Mouse (Mus musculus) neural tube, embryonic 11.5 days (tissue): ENCODE data around the gene Napa. TPM values are rescaled to one million over a fixed set of nuclear protein-coding genes. Genes with fewer than 3 reads are reported as not detected.

ENCODE experiments used
- ATAC-seq: fragments of 200-750 bp; cut with Nextera tagmentation; 2 replicates; pipeline ENCODE4 v1.8.0; 2017; ENCODE audit warnings: moderate number of reproducible peaks, mild to moderate bottlenecking, moderate TSS enrichment, moderate library complexity; ENCODE audit not compliant: insufficient read depth, low FRiP score, low TSS enrichment
- DNase-seq: peaks from one replicate; pipeline ENCODE4 v3.0.0-alpha.2; 2015; ENCODE audit warnings: low spot score
- H3K27ac ChIP-seq: fragments of 300-500 bp; sonication (generic); 2 replicates; pipeline ENCODE4 v1.5.1; 2014; ENCODE audit warnings: low read depth, mild to moderate bottlenecking, low read length
- H3K27me3 ChIP-seq: fragments of 300-500 bp; sonication (generic); 2 replicates; pipeline ENCODE4 v1.6.1; 2014; ENCODE audit warnings: mild to moderate bottlenecking, low read length, mixed read lengths; ENCODE audit not compliant: control insufficient read depth, insufficient read depth
- H3K36me3 ChIP-seq: fragments of 300-500 bp; sonication (generic); 2 replicates; pipeline ENCODE4 v1.6.1; 2014; ENCODE audit warnings: mild to moderate bottlenecking, low read length, moderate library complexity, mixed read lengths; ENCODE audit not compliant: control insufficient read depth, insufficient read depth
- H3K4me1 ChIP-seq: fragments of 300-500 bp; sonication (generic); 2 replicates; pipeline ENCODE4 v1.6.1; 2014; ENCODE audit warnings: low read length, mixed read lengths; ENCODE audit not compliant: control insufficient read depth, insufficient read depth
- H3K4me2 ChIP-seq: fragments of 300-500 bp; sonication (generic); 2 replicates; pipeline ENCODE4 v1.6.1; 2014; ENCODE audit warnings: low read depth, mild to moderate bottlenecking, moderate library complexity
- H3K4me3 ChIP-seq: fragments of 300-500 bp; sonication (generic); 2 replicates; pipeline ENCODE4 v1.5.1; 2014; ENCODE audit warnings: low read depth, low read length
- H3K9ac ChIP-seq: fragments of 300-500 bp; sonication (generic); 2 replicates; pipeline ENCODE4 v1.6.1; 2014; ENCODE audit warnings: mild to moderate bottlenecking, low read length
- H3K9me3 ChIP-seq: fragments of 300-500 bp; sonication (generic); 2 replicates; pipeline ENCODE4 v1.6.1; 2016; ENCODE audit warnings: low read length; ENCODE audit not compliant: control insufficient read depth
- WGBS: fragments of 180-500 bp; shearing (Covaris S2); extraction: QIAGEN DNeasy Blood & Tissue Kit; methylation state at CpG from one replicate; pipeline ENCODE4 v1.1.7; 2014; 5-methylcytosine and 5-hydroxymethylcytosine counted together
- polyA plus RNA-seq: library from polyadenylated mRNA; unstranded; fragments of >200 nt; fragmentation: Nextera tagmentation; extraction: Ambion mirVana; gene quantifications from 2 replicates; pipeline ENCODE4 v1.2.1, GENCODE M21; 2014

Gene Napa
- polyA plus RNA-seq, 1 experiment from 2014 or later, result 184 TPM

DNA sequence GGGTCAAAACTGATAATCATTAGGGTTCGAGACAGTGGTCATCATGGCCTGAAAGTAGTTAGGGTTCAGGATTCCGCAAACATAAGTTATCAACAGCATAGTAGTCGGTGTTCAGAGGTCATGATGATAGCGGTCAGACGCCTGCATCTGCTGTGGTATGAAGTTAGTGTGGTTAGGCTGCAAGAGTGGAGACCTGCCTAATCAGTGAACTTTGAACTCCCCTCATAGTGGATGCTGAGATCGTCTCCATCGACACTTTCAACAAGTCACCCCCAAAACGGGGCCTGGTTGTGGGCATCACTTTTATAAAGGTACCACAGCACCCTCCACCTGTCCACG lies 22.0 kb downstream of the Napa start:
- DNase-seq (no peak), ATAC-seq (peak; percentile 58)
- Histone ChIP-seq H3K27me3 (no peaks in the 10 kb centered on the region), H3K9ac (no peak overlapping the region; the same call in none of the 2 replicates), H3K36me3 (peaks cover 9% of the 10 kb centered on the region), H3K9me3 (no peaks in the 10 kb centered on the region), H3K4me1 (peaks cover 2% of the 10 kb centered on the region), H3K4me2 (peak overlapping the region; percentile 50), H3K4me3 (peak overlapping the region; percentile 45), H3K27ac (no peak overlapping the region; the same call in 1 of the 2 replicates)
- 55% methylated on average over 9 of the region's 9 CpGs for WGBS

DNA sequence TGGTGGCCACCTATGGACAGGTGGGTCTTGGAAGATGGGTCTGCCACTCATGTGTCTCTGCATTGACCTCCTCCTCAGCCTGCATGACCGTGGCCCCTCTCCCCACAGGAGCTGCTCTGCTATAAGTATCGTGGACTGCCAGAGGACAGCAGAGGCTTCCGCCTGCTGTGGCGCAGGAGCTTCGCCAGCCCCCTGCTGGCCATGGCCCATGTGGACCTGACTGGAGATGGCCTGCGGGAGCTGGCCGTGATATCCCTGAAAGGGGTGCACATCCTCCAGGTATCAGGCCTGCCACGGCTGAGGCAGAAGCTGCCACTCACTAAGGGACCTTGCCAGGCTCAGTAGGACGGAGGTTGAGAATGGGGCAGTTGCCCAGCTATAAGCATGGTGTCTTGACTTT lies 27.6 kb downstream of the Napa start:
- Histone ChIP-seq H3K27me3 (0 out of 2 replicates have a peak, but pooled peaks cover under 1% of the 10 kb centered on the region), H3K36me3 (no peaks in the 10 kb centered on the region), H3K9ac (no peak overlapping the region), H3K4me3 (no peak overlapping the region), H3K27ac (no peak overlapping the region), H3K4me2 (no peak overlapping the region), H3K4me1 (peaks cover 9% of the 10 kb centered on the region), H3K9me3 (no peaks in the 10 kb centered on the region)
- no peak for ATAC-seq
- WGBS, result 88% methylated on average over 9 of the region's 9 CpGs
- no peak for DNase-seq

- WGBS, result 91% methylated on average over 6 of the region's 6 CpGs
- Histone ChIP-seq H3K4me1 (peaks cover 29% of the 10 kb centered on the region), H3K9ac (no peak overlapping the region), H3K4me2 (no peak overlapping the region), H3K9me3 (no peaks in the 10 kb centered on the region), H3K27ac (no peak overlapping the region), H3K36me3 (no peaks in the 10 kb centered on the region), H3K4me3 (no peak overlapping the region), H3K27me3 (0 out of 2 replicates have a peak, but pooled peaks cover 2% of the 10 kb centered on the region)
- DNase-seq (no peak), ATAC-seq (no peak)
Observed at GRCm38 (mm10) chr7:16128344-16128743, 30.1 kb downstream of the Napa start.

- no peak for ATAC-seq
- Histone ChIP-seq H3K27ac (no peak overlapping the region; the same call in 1 of the 2 replicates), H3K9ac (no peak overlapping the region), H3K27me3 (0 out of 2 replicates have a peak, but pooled peaks cover 2% of the 10 kb centered on the region), H3K4me1 (peaks cover 32% of the 10 kb centered on the region), H3K9me3 (no peaks in the 10 kb centered on the region), H3K4me3 (no peak overlapping the region), H3K4me2 (peak overlapping the region; percentile 82), H3K36me3 (no peaks in the 10 kb centered on the region)
- DNase-seq, result no peak
- 66% methylated on average over 5 of the region's 5 CpGs for WGBS
Observed at GRCm38 (mm10) chr7:16128899-16129298, 30.6 kb downstream of the Napa start.

DNA sequence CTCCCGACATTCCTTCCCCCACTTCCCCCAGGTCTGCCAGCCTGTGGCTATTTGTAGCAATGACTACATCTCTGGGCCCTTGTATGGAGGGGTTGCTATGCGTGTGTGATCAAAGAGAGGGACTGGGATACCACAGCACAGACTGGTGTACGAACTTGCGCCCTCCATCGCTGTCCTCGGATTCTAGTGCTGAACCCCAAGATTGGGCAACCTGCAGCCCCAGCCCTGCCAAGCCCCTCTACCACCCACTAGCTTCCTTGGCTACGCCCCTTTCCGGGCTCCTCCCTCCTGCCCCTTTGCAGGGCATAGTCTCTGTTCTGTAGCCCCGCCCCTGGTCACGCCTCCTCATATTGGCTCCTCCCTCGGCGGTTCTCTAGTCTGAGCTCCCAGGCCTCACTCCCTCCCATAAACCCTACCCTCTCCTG lies 31.2 kb downstream of the Napa start, which contains the start of gene Slc8a2:
Gene Slc8a2, plus strand, starts transcription at position 406 of the 425 bp plus-strand sequence.
- DNase-seq (peak; percentile 88), ATAC-seq (peak; percentile 78)
- 1% methylated on average over 12 of the region's 12 CpGs for WGBS
- Histone ChIP-seq H3K36me3 (no peaks in the 10 kb centered on the region), H3K27ac (peak within 1 kb of the TSS; percentile 70), H3K9ac (peak within 1 kb of the TSS; percentile 70), H3K27me3 (0 out of 2 replicates have a peak, but pooled peaks cover 2% of the 10 kb centered on the region), H3K4me3 (peak within 1 kb of the TSS; percentile 64), H3K9me3 (no peaks in the 10 kb centered on the region), H3K4me2 (peak within 1 kb of the TSS; percentile 82), H3K4me1 (peaks cover 35% of the 10 kb centered on the region)

- Histone ChIP-seq H3K4me3 (peak overlapping the region; percentile 64), H3K27me3 (0 out of 2 replicates have a peak, but pooled peaks cover 2% of the 10 kb centered on the region), H3K36me3 (no peaks in the 10 kb centered on the region), H3K4me2 (peak overlapping the region; percentile 82), H3K9ac (peak overlapping the region; percentile 70), H3K4me1 (peaks cover 35% of the 10 kb centered on the region), H3K27ac (peak overlapping the region; percentile 70), H3K9me3 (no peaks in the 10 kb centered on the region)
- peak; percentile 87 for DNase-seq
- ATAC-seq, result peak; percentile 72
- WGBS, result 1% methylated on average over 34 of the region's 38 CpGs
Observed at GRCm38 (mm10) chr7:16129846-16130691, 31.8 kb downstream of the Napa start.

GRCm38 (mm10) chr7:16130956-16131634 lies 32.8 kb downstream of the Napa start:
- H3K27ac ChIP-seq, result 0 out of 2 replicates have a peak overlapping the region, but pooled peaks have one; percentile 34
- H3K9ac ChIP-seq, result peak overlapping the region; percentile 70
- no peaks in the 10 kb centered on the region for H3K36me3 ChIP-seq
- DNase-seq, result no peak
- WGBS, result 43% methylated on average over 13 of the region's 13 CpGs
- H3K4me3 ChIP-seq, result peak overlapping the region; percentile 64
- peaks cover 38% of the 10 kb centered on the region for H3K4me1 ChIP-seq
- H3K9me3 ChIP-seq, result no peaks in the 10 kb centered on the region
- no peak for ATAC-seq
- H3K27me3 ChIP-seq, result 0 out of 2 replicates have a peak, but pooled peaks cover 2% of the 10 kb centered on the region
- peak overlapping the region; percentile 82 for H3K4me2 ChIP-seq

DNA sequence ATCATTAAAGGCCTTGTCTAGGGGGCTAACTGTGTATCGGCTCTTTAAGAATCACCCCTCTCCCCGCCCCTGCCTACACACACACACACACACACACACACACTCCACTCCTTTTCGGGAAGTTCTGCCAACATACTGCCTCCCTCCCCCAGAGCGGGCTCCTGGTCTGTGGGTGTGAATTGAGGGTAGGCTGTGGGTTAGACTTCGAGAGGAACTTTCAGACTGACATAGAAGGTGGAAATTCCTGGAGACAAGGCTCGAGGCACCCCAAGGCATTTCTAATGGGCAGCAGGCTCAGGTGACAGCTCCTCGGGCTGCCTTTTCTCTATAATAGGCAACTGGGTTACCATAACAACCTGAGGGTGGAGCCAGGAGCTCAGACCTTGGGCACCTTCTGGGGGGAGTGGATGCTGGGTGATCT lies 33.9 kb downstream of the Napa start:
- Histone ChIP-seq H3K27me3 (0 out of 2 replicates have a peak, but pooled peaks cover 2% of the 10 kb centered on the region), H3K27ac (peak overlapping the region; percentile 23; the same call in 1 of the 2 replicates), H3K9ac (no peak overlapping the region; the same call in 1 of the 2 replicates), H3K4me3 (peak overlapping the region; percentile 6; the same call in 1 of the 2 replicates), H3K4me1 (peaks cover 38% of the 10 kb centered on the region), H3K4me2 (peak overlapping the region; percentile 82), H3K9me3 (no peaks in the 10 kb centered on the region), H3K36me3 (no peaks in the 10 kb centered on the region)
- 28% methylated on average over 7 of the region's 7 CpGs for WGBS
- DNase-seq (no peak), ATAC-seq (no peak)
